Mouse (Mus musculus) CD4-positive, CD25-positive, alpha-beta regulatory T cell, adult 4 months (primary cell): ENCODE measurements around the gene Jun. TPM values are rescaled to one million over a fixed set of nuclear protein-coding genes. Genes with fewer than 3 reads are reported as not detected.
A peak's percentile ranks its signal among the peaks of the same experiment; 100 is the strongest.

Experiments used
- ATAC-seq: one replicate; pipeline ENCODE4 v1.8.0; 2017
- polyA plus RNA-seq, 2 experiments: library from polyadenylated mRNA; unstranded; fragments of 100-300 nt; shearing (Covaris generic); gene quantifications; one replicate each; pipeline ENCODE4 v1.2.1; 2017

The Jun gene
- polyA plus RNA-seq, 2 experiments from 2014 or later, result 19.7 to 31.0 TPM

DNA sequence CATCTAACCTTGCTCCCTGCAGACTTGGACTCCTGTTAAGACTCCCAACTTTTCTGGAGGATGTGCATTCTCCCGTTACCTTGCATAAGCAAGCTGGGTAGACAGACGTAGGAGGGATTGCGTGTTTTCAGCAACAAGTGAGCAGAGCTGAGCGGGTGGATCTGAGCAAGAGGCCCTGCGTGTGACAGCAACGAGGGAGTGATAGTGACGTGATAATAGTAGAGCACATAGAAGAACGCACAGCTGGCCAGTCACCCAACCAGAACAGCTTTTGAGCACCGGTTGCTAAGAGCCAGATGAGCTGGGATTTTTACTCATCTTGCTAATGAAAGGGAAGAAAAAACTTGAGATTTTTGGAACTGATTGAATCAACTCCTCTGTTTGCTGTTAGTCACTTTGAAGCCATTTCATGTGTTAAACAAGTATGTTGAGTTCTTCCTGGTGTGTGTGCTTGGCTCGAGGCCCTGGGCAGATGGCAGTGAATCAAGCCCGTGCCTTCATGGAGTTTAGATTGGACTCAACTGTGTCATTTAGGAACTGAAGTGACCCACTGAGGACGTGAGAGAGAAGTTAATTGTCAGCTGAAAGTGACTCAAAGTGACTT is 28.6 kb downstream of the Jun start:
- no peak for ATAC-seq

DNA sequence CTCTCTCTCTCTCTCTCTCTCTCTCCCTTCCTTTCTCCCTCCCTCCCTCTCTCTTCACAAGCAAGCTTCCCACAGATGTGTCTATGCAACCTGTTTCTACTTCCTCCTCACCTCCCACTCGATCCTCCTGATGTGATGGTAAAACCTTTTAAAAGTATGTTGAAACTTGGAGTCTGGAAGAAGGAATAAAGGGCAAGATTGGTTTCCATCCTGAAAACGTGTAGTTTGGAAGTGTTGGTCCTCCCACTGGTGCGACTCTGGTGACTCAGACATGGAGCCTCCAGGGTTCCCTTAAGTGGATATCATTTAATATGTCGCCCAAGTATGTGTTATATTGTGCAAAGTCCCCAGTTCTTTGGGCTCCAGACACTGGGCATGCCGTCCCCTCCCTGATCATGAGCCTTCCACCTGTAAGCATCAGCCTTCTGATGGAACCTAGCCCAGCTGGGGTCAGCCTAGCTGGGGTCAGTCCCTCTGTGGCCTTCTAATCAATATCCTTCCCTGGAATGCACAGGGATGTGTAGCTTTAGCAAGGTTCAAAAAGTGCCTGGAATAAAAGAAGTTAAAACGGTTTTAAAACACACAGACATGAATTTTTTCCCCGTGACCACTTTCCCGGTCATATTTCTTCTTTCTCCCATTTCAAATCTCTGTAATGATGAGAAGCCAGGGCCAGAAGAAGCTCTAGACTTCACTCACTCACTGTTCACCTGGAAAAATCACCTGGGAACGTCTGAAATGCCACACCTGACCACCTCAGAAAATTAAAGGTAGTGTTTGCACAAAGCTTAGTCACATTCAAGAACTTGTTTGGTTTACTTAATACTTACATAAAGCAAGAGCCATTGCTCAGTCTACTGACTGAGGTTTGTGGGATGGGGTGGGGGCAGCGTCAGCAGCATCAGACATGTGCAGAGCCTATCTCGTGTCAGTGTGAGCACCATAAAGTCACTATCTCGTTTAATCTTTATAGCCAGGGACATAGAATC is 30.1 kb downstream of the Jun start:
- no peak for ATAC-seq

DNA sequence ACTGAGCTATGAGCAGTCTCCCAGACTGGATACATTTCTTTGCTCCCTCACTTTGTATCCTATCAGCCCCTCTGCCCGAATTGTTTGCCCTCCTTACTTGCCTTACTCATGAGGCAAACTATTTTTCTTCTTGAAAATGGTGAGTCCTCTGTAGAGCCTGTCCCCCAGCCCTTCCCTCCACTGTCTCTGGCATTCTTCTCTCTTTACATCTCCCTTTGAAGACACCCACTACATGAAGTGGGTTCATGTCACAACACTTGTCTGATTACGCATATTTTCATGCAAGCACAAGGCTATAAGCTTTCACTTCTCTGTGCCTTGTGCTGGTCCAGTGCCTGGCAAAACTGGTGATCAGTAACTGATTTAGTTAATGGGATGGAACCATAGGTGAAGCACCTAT is 31.8 kb downstream of the Jun start:
- no peak for ATAC-seq

DNA sequence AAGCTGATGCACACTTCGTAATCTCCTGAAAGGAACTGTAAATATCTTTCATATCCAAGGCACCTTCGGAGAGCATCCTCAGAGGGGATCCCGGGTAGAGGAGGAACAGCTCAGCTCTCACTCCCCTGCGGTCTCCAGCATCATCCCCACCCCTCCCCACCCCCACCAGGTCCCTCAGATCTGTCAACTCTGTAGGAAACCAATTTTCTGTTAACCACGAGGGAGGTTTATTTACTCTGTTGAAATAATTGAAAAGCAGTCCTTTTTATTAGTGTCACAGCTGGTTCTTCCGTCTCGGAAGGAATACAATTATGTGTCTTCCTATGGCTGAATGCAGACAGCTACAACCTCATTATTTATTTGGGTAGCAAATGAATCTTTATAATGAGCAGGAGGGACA is 33.8 kb downstream of the Jun start:
- no peak for ATAC-seq

DNA sequence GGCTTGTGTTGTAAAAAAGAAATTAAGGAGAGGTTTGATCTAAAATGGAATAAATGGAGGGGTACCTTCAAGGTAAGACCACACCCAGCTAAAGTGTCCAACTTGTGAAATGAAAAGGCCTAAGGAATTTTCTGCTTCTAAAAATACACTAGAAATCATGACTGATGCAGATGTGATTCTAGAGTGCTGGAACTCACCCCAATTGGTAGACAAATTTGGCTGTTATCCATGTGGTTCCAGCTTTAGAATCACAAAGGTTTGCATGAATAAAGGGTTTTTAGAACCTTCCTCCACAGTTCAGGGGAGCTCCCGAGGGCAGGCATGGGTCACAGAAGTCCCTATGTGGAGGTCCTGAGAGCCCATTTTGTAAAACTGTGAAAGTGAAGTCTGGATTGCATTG is 39.3 kb downstream of the Jun start:
- ATAC-seq, result no peak

DNA sequence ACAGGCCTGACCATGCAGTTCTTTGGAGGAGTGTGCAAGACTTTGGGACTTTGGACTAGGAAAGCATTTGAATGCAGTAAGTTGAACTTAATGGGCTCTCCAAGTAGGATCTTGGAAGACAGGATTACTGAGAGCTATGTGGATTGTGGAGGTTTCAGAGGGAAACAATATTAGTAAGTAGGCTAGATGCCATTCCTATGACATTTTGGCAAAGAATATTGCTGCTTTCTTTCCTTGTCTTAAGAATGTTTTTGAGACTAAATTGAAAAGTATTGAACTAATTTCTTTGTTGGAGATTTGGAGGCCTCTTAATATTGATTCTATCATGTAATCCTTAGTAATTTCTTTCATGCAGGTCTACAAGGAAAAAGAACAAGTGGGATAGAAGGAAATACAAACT is 39.8 kb downstream of the Jun start:
- no peak for ATAC-seq

DNA sequence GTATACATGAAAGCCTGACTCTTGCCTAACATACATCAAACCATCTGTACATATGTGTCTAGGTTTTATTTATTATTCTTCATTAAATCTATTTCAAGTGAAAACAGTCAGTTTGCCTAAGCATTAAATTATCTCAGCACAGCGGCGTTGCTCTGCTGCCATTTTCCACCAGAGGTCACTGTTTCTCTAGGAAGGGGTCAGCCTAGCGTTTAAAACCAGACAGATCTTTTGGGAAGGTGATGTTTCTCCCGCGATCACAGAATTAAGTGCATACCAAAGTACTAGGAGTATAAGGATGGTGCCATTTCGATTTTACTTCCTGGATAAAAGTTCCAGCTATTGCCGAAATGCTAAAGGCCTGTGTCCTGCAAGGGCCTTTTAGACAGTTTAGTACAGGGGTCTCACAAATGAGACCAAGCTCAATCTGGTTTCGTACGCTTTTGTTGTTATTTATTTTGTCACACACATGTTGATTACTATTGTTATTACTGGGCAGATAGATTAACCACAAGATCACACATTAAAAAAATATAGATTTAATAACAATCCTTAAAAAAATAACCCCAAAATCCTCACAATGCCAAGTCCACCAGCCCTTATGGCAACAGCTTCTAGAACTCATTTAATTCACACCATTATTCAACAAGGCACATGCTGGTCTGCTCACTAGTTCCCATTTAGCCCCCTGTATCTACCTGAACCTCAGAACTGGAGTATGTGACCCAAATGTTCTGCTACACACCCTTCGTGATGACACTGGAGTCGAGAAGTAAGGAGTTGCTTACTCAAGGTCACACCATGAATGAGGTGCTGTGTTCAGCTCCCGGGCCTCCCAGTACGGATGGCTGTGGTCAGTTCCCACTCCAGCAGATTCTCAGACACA is 43.6 kb downstream of the Jun start:
- ATAC-seq, result peak; percentile 95

DNA sequence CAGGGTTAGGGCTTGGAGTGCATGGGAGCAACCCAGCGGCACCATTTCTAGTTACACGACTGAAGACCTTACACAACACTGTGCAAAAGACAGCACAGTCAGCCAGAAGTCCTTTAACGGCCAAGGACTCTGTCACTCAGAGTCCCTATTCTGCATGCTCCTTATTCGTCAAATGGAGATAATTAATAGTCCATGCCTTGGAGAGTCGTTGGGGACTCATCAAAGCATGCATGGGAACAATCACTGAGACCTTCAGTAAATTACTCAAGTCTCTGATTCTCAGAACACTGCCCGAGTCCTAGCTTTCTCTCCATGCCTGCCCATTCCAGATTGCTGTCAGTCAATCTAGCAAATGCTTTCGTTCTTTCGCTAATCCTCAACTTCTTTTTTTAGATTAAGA is 44.3 kb downstream of the Jun start:
- ATAC-seq, result no peak

DNA sequence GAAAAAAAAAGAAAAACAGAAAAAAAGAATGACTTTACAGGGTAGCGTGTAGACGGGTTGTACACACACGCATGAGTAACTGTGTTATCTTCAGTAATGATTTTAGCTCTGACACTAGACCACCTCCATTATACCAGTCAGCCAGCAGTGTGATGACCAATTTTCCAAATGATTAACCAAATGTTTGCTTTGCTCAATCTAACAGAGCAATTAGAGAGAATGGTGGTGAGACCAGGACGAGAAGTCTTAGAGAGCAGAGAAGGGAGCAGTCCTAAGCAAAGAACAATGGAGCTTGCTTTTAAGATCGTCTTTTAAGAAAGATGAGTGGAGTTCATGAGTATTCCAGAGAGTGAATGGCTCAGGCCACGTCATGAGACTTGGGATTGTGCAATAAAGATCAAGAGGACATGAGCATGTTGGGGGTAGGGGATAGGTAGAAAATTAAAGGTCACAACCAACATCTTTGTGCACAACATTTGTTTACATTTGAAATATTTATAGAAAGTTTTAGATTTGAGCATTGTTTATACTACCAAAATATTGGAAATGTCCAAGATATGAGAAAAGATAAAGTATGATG is 46.7 kb downstream of the Jun start:
- ATAC-seq, result no peak

DNA sequence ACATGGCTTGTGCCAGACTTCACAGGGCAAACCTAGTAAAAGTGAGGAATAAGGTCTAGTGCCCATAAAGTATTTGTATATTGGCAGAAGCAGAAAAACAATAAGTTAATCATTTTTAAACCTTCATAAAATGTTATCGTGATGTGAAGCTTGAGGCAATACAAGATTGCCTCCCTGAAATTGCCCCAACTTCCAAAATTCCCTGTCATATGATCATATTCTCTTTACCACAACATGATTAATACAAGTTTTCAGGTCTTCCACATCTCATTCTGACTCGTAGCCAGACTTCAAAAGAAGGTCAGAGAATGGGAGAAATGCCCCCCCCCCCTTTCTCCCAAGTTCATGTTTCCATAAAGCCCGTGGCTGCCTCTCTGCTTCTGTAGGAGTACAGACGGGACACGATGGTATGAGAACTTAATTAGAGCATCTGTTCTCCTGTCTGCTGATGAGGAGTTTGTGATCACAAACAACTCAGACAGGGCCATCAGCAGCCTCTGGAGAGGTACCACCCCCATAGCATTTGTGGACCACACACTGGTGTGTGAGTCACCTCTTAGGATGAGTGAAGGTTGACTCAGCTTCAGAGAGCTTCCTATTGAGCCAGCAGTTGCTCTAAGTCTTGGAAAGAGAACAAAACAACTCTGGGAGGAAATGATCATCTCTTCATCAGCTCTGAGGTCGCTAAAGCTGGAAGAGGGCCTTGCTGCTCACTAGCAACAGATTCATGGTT is 50.8 kb downstream of the Jun start:
- ATAC-seq, result no peak

DNA sequence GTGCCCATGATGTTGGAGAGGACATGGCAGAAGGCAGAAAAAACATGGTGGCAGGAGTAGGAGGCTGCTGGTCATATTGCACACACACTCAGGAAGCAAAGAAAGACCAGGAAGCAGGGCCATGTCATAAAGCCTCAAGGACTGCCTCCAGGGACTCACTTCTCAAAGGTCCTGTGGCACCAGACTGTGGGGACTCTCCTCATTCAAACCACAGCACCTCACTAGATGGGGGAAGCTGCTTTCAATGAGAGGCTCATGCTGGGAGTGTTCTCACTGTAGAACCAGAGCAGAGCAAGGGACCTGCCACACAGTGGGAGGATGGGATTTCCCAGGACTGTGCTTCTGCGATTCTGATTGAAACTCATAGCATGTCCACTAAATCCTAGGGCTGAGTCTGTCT is 51.9 kb downstream of the Jun start:
- ATAC-seq, result no peak

DNA sequence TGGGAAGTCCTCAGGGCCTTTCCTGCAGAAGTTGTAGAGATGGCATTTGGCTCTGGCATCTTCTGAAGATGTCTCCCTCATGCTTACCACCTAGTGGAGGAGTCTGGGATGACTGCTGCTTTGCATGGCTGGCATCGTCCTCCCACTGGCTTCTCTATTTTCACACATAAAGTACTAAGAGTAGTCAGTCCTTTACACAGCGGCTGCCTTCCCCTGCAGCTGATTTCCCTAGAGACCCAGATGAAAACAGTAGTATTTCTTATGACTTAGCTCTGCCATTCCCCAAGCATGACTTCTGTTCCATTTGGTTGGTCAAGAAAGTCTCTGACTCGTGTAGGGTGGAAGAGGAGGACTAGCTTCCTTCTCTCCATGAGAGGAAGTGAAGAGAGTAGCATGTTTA is 52.8 kb downstream of the Jun start:
- ATAC-seq, result peak; percentile 63

Other genes starting within 250 kb of the Jun start
- under 1 TPM; 0.60 to 0.65 TPM for gene Eqtn, start 123.4 kb downstream of the Jun start, polyA plus RNA-seq
- 100 to 1,000 TPM in 1 of 2 experiments, 10 to 100 TPM in 1; 94.6 to 130 TPM for gene Mysm1, start 73.1 kb downstream of the Jun start, polyA plus RNA-seq